Mouse (Mus musculus) stomach, postnatal 0 days (tissue): Measurements from ENCODE around the gene Ptger3. TPM values are rescaled to one million over a fixed set of nuclear protein-coding genes. Genes with fewer than 3 reads are reported as not detected.

Experiments
- ATAC-seq: fragments of 200-750 bp; cut with Nextera tagmentation; 2 replicates; pipeline ENCODE4 v1.8.0; 2017; ENCODE audit not compliant: low FRiP score, low TSS enrichment
- DNase-seq: peaks from one replicate; pipeline ENCODE4 v3.0.0-alpha.2; 2016; ENCODE audit warnings: low spot score
- H3K27ac ChIP-seq: fragments of 300-500 bp; sonication (generic); replicated peaks from 2 replicates; pipeline ENCODE4 v1.5.1; 2014; ENCODE audit warnings: mild to moderate bottlenecking, control low read depth
- H3K27me3 ChIP-seq: fragments of 300-500 bp; sonication (generic); 2 replicates; pipeline ENCODE4 v1.6.1; 2014; ENCODE audit warnings: low read length; ENCODE audit not compliant: control insufficient read depth, insufficient read depth
- H3K36me3 ChIP-seq: fragments of 300-500 bp; sonication (generic); 2 replicates; pipeline ENCODE4 v1.6.1; 2014; ENCODE audit warnings: low read length, mixed read lengths; ENCODE audit not compliant: control insufficient read depth, insufficient read depth
- H3K4me1 ChIP-seq: fragments of 300-500 bp; sonication (generic); replicated peaks from 2 replicates; pipeline ENCODE4 v1.6.1; 2014; ENCODE audit warnings: antibody characterized with exemption; ENCODE audit not compliant: control insufficient read depth, insufficient read depth
- H3K4me2 ChIP-seq: fragments of 300-500 bp; sonication (generic); replicated peaks from 2 replicates; pipeline ENCODE4 v1.6.1; 2014; ENCODE audit warnings: low read depth, mild to moderate bottlenecking, control low read depth, moderate library complexity
- H3K4me3 ChIP-seq: fragments of 300-500 bp; sonication (generic); 2 replicates; pipeline ENCODE4 v1.5.1; 2014; ENCODE audit warnings: low read depth, low read length, control low read depth
- H3K9ac ChIP-seq: fragments of 300-500 bp; sonication (generic); 2 replicates; pipeline ENCODE4 v1.6.1; 2014; ENCODE audit warnings: mild to moderate bottlenecking, low read length, control low read depth, mixed read lengths
- H3K9me3 ChIP-seq: fragments of 300-500 bp; sonication (generic); 2 replicates; pipeline ENCODE4 v1.6.1; 2016; ENCODE audit warnings: low read length; ENCODE audit not compliant: control insufficient read depth
- CTCF ChIP-seq: IDR thresholded peaks from 2 replicates; pipeline ENCODE4 v1.5.1; 2016; ENCODE audit warnings: antibody characterized with exemption, low read depth, mild to moderate bottlenecking, moderate library complexity
- EP300 ChIP-seq: optimal IDR thresholded peaks from 2 replicates; pipeline ENCODE3; 2016; ENCODE audit warnings: antibody characterized with exemption
- WGBS: fragments of 180-500 bp; shearing (Covaris S2); extraction: QIAGEN DNeasy Blood & Tissue Kit; methylation state at CpG from one replicate; pipeline ENCODE4 v1.1.7; 2014; 5-methylcytosine and 5-hydroxymethylcytosine counted together
- polyA plus RNA-seq: library from polyadenylated mRNA; unstranded; fragments of >200 nt; fragmentation: Nextera tagmentation; extraction: Ambion mirVana; gene quantifications from 2 replicates; pipeline ENCODE4 v1.2.1, GENCODE M21; 2015

The Ptger3 gene
- polyA plus RNA-seq: 17.4 and 17.8 TPM in 2 replicates

DNA sequence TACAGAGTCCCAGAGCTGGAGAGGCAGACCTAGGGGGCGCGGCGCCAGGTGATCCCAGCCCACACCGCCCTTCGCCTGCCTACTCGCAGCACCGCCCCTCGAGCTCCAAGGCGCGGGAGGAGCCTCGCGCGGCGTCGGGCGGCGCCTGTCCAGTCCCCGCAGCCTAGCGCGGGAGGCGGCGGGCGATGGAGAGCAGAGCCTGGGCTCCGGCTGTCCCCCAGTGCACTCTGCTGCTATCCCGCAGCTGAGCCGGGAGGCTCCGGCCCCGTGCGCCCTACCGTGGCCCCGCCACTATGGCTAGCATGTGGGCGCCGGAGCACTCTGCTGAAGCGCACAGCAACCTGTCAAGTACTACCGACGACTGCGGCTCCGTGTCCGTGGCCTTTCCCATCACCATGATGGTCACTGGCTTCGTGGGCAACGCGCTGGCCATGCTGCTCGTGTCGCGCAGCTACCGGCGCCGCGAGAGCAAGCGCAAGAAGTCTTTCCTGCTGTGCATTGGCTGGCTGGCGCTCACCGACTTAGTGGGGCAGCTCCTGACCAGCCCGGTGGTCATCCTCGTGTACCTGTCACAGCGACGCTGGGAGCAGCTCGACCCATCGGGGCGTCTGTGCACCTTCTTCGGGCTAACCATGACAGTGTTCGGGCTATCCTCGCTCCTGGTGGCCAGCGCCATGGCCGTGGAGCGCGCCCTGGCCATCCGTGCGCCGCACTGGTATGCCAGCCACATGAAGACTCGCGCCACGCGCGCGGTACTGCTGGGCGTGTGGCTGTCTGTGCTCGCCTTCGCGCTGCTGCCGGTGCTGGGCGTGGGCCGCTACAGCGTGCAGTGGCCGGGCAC lies at the start of gene Ptger3:
Gene Ptger3, plus strand, starts transcription at position 168 of the 841 bp plus-strand sequence.
- Histone ChIP-seq H3K4me2 (peak within 1 kb of the TSS; percentile 80), H3K4me1 (no peaks in the 10 kb centered on the region), H3K36me3 (no peaks in the 10 kb centered on the region), H3K9ac (peak within 1 kb of the TSS; percentile 45; the same call in 1 of the 2 replicates), H3K27me3 (peaks cover 3% of the 10 kb centered on the region; the same call in 1 of the 2 replicates), H3K4me3 (peak within 1 kb of the TSS; percentile 55), H3K9me3 (no peaks in the 10 kb centered on the region), H3K27ac (no peak within 1 kb of the TSS)
- WGBS: under 1% methylated on average over 84 of the region's 84 CpGs
- DNase-seq (peak; percentile 69), ATAC-seq (peak; percentile 77)
- TF ChIP-seq EP300 (no peak), CTCF (peak; percentile 28; the same call in 1 of the 2 replicates)

DNA sequence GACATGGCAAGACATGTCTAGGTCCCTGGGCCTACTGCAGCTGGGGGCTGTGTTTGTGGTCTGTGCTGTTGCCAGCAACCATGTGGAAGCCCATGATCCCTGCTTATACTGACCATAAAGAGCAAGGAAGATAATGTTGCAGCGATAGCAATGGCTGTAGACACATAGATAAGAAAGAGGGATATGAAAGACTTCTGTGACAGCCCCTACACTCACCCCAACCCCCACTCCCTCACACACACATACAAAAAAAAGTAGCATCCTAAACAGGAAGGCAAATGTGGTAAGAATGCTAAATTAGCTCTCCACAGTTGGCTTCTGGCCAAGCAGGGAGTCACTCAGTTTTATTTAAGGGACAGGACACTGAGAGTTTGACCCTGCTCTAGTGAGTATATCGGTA lies 48.7 kb upstream of the Ptger3 start:
- no peak overlapping the region for H3K4me2 ChIP-seq
- TF ChIP-seq EP300 (no peak), CTCF (no peak)
- ATAC-seq (no peak), DNase-seq (no peak)
- no peaks in the 10 kb centered on the region for H3K4me1 ChIP-seq
- no peaks in the 10 kb centered on the region for H3K36me3 ChIP-seq
- H3K27ac ChIP-seq: no peak overlapping the region
- H3K27me3 ChIP-seq: no peaks in the 10 kb centered on the region
- WGBS: 55% methylated on average over 2 of the region's 2 CpGs
- H3K9me3 ChIP-seq: no peaks in the 10 kb centered on the region
- H3K9ac ChIP-seq: no peak overlapping the region
- no peak overlapping the region for H3K4me3 ChIP-seq

- Histone ChIP-seq H3K9ac (no peak overlapping the region), H3K9me3 (no peaks in the 10 kb centered on the region), H3K27ac (no peak overlapping the region), H3K4me2 (no peak overlapping the region), H3K36me3 (no peaks in the 10 kb centered on the region), H3K4me3 (no peak overlapping the region), H3K27me3 (no peaks in the 10 kb centered on the region), H3K4me1 (no peaks in the 10 kb centered on the region)
- 0% methylated on average over 1 of the region's 1 CpGs for WGBS
- ATAC-seq (no peak), DNase-seq (peak; percentile 48)
- TF ChIP-seq CTCF (peak; percentile 84), EP300 (no peak)
Measured at GRCm38 (mm10) chr3:157520433-157520832, 46.3 kb upstream of the Ptger3 start.

- H3K27me3 ChIP-seq: no peaks in the 10 kb centered on the region
- H3K27ac ChIP-seq: no peak overlapping the region
- H3K4me3 ChIP-seq: no peak overlapping the region
- DNase-seq: no peak
- no peaks in the 10 kb centered on the region for H3K4me1 ChIP-seq
- H3K9ac ChIP-seq: no peak overlapping the region
- WGBS: 21% methylated on average over 1 of the region's 1 CpGs
- ATAC-seq: no peak
- H3K4me2 ChIP-seq: no peak overlapping the region
- TF ChIP-seq EP300 (no peak), CTCF (no peak)
- no peaks in the 10 kb centered on the region for H3K9me3 ChIP-seq
- H3K36me3 ChIP-seq: no peaks in the 10 kb centered on the region
Measured at GRCm38 (mm10) chr3:157523834-157524233, 42.9 kb upstream of the Ptger3 start.

DNA sequence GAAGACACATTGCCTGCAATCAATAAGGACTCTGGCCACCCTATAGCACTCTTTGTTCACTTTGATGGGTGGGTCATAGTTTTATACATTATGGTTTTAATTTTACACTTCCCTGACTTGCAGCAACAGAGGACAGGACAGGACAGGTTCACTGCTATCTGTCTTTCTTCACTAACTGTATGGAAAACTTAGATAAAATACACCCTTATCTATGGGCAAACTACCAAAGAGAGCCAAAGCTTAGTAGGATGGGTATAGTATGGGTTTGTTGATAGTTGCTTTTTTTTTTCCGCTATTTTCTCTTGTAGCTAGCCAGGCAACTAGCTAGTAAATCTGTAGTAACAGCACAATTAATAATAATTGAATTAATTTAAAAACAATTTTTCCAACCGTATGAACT lies 35.1 kb upstream of the Ptger3 start:
- Histone ChIP-seq H3K9ac (no peak overlapping the region), H3K36me3 (no peaks in the 10 kb centered on the region), H3K4me1 (peaks cover 2% of the 10 kb centered on the region; the same call in 1 of the 2 replicates), H3K9me3 (no peaks in the 10 kb centered on the region), H3K4me2 (no peak overlapping the region), H3K4me3 (no peak overlapping the region), H3K27ac (no peak overlapping the region), H3K27me3 (peaks cover 5% of the 10 kb centered on the region; the same call in 1 of the 2 replicates)
- 78% methylated on average over 2 of the region's 2 CpGs for WGBS
- DNase-seq (no peak), ATAC-seq (no peak)
- no peak for TF ChIP-seq CTCF
- TF ChIP-seq EP300: no peak
